Mouse (Mus musculus) adrenal gland, adult 2 months (tissue): ENCODE data around the gene Gm10282. TPM values are rescaled to one million over a fixed set of nuclear protein-coding genes. Genes with fewer than 3 reads are reported as not detected.

Source experiments
- DNase-seq: peaks from one replicate; pipeline ENCODE4 v3.0.0; 2021
- polyA plus RNA-seq: library from polyadenylated mRNA; depleted of rRNA; stranded (reverse); fragments of >200 nt; gene quantifications from 2 replicates; pipeline ENCODE4 v1.2.3, GENCODE M21; 2012
- total RNA-seq, 2 experiments: library from RNA; stranded (reverse); gene quantifications; 2 replicates each; pipeline ENCODE4 v1.2.3; 2021

Gm10282 gene
- total and polyA plus RNA-seq, 3 experiments = 0.10 to 17.1 (median 6.4) TPM

GRCm38 (mm10) chr8:72324036-72324706 lies 19.1 kb upstream of the Gm10282 start:
- DNase-seq = no peak

GRCm38 (mm10) chr8:72323131-72323725 lies 18.2 kb upstream of the Gm10282 start:
- no peak for DNase-seq

- peak; percentile 89 for DNase-seq
Observed at GRCm38 (mm10) chr8:72322471-72322889, 17.4 kb upstream of the Gm10282 start.

GRCm38 (mm10) chr8:72321635-72322441 lies 16.8 kb upstream of the Gm10282 start:
- DNase-seq = no peak

- DNase-seq = no peak
Observed at GRCm38 (mm10) chr8:72320803-72321583, 15.9 kb upstream of the Gm10282 start.

GRCm38 (mm10) chr8:72319921-72320802 lies 15.1 kb upstream of the Gm10282 start:
- peak; percentile 56 for DNase-seq

- peak; percentile 61 for DNase-seq
Observed at GRCm38 (mm10) chr8:72319397-72319796, 14.3 kb upstream of the Gm10282 start.

GRCm38 (mm10) chr8:72318801-72319322 lies 13.8 kb upstream of the Gm10282 start, which contains the start of gene Klf2:
Gene Klf2 (plus strand): TSS chr8:72319033.
- peak; percentile 98 for DNase-seq

GRCm38 (mm10) chr8:72317741-72318301 lies 12.8 kb upstream of the Gm10282 start:
- DNase-seq = no peak

GRCm38 (mm10) chr8:72316053-72316695 lies 11.1 kb upstream of the Gm10282 start:
- DNase-seq = no peak

- no peak for DNase-seq
Observed at GRCm38 (mm10) chr8:72312926-72313518, 8.0 kb upstream of the Gm10282 start.

GRCm38 (mm10) chr8:72310849-72311506 lies 5.9 kb upstream of the Gm10282 start:
- DNase-seq = peak; percentile 93

- DNase-seq = no peak
Observed at GRCm38 (mm10) chr8:72308276-72308675, 3.2 kb upstream of the Gm10282 start.

- DNase-seq = no peak
Observed at GRCm38 (mm10) chr8:72306913-72307312, 1.9 kb upstream of the Gm10282 start.

GRCm38 (mm10) chr8:72303633-72304032 lies 1.4 kb downstream of the Gm10282 start:
- DNase-seq = peak; percentile 86

GRCm38 (mm10) chr8:72302986-72303612 lies 2.0 kb downstream of the Gm10282 start:
- peak; percentile 30 for DNase-seq

GRCm38 (mm10) chr8:72301497-72301896 lies 3.6 kb downstream of the Gm10282 start:
- DNase-seq = no peak

- no peak for DNase-seq
Observed at GRCm38 (mm10) chr8:72300654-72301400, 4.2 kb downstream of the Gm10282 start.
